Mouse (Mus musculus): Measurements from ENCODE around the gene Jak3. TPM values are rescaled to one million over a fixed set of nuclear protein-coding genes. Genes with fewer than 3 reads are reported as not detected.

Jak3 gene
- polyA plus RNA-seq, 1 experiment from 2014 or later: 11.5 TPM

DNA sequence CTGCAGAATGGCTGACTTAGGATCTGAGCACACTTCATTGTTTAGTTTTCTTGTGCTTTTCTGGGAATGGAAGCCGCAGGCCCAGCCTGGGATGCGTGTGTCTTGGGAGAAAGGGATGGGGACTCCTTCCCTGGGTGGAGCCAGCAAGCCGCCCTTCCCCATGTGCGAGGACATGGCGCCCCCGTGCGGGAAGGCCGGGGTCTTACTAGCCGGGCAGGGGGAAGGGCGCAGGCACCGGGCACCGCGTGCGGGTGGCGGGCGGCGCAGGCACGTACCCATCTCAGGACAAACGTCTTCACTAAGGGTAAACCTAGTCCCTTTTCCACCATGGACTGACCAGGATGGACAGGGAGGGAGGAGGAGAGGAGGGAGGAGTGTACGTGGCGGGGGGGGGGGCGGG is 42.9 kb upstream of the Jak3 start:
- Histone ChIP-seq H3K9me3 (ENCODE audit: control insufficient read depth, low read length) (peaks cover 5% of the 10 kb centered on the region; the same call in 1 of the 2 replicates), H3K4me1 (ENCODE audit: control insufficient read depth, insufficient read depth, low read length) (peaks cover 27% of the 10 kb centered on the region), H3K36me3 (ENCODE audit: control insufficient read depth, insufficient read depth, low read length) (no peaks in the 10 kb centered on the region), H3K27ac (ENCODE audit: low read length) (no peak overlapping the region), H3K4me3 (ENCODE audit: low read length) (no peak overlapping the region), H3K27me3 (replicated peaks; ENCODE audit: control insufficient read depth, insufficient read depth, low read length) (peaks cover 11% of the 10 kb centered on the region), H3K4me2 (ENCODE audit: low read depth, low read length) (0 out of 2 replicates have a peak overlapping the region, but pooled peaks have one; percentile 9), H3K9ac (ENCODE audit: low read depth, low read length) (no peak overlapping the region)
- no peak for ATAC-seq
- 14% methylated on average over 18 of the region's 22 CpGs for WGBS

DNA sequence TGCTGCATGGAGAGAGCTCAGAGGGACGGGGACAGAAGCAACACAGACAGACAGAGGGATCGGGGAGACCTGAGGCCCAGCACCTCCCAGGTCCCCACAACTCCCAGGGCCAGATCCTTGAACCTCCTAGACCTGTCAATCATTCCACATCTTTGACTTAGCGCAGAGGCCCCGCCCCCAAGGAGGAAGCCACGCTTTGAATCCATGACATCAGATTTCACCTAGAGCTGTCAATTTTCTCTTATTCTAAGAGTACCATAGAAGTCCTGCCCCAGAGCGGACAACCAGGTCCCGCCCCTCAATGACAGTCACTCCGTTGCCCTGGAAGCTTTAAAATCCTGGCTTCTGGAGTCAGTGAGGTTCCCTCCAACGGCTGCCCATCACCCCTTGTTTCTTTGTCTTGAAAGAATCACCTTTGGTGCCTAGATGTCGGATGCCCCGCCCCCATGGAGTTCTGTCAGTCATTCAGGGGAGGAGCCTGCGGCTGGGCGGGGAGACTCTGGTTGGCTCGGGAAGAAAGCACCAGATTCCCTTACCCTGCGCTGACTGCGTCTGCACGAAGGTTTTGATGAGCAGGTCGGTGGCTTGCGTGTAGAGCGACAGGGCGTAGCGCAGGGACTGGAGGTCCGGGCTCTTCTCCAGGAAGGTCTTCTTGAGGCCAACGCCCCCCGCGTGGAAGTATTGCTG is 42.0 kb upstream of the Jak3 start:
- Histone ChIP-seq H3K9me3 (ENCODE audit: control insufficient read depth, low read length) (peaks cover 5% of the 10 kb centered on the region; the same call in 1 of the 2 replicates), H3K4me3 (ENCODE audit: low read length) (peak overlapping the region; percentile 11), H3K4me2 (ENCODE audit: low read depth, low read length) (peak overlapping the region; percentile 47), H3K9ac (ENCODE audit: low read depth, low read length) (0 out of 2 replicates have a peak overlapping the region, but pooled peaks have one; percentile 19), H3K27me3 (replicated peaks; ENCODE audit: control insufficient read depth, insufficient read depth, low read length) (peaks cover 11% of the 10 kb centered on the region), H3K4me1 (ENCODE audit: control insufficient read depth, insufficient read depth, low read length) (peaks cover 19% of the 10 kb centered on the region), H3K36me3 (ENCODE audit: control insufficient read depth, insufficient read depth, low read length) (no peaks in the 10 kb centered on the region), H3K27ac (ENCODE audit: low read length) (no peak overlapping the region)
- ATAC-seq: peak; percentile 62
- WGBS: 3% methylated on average over 26 of the region's 26 CpGs

DNA sequence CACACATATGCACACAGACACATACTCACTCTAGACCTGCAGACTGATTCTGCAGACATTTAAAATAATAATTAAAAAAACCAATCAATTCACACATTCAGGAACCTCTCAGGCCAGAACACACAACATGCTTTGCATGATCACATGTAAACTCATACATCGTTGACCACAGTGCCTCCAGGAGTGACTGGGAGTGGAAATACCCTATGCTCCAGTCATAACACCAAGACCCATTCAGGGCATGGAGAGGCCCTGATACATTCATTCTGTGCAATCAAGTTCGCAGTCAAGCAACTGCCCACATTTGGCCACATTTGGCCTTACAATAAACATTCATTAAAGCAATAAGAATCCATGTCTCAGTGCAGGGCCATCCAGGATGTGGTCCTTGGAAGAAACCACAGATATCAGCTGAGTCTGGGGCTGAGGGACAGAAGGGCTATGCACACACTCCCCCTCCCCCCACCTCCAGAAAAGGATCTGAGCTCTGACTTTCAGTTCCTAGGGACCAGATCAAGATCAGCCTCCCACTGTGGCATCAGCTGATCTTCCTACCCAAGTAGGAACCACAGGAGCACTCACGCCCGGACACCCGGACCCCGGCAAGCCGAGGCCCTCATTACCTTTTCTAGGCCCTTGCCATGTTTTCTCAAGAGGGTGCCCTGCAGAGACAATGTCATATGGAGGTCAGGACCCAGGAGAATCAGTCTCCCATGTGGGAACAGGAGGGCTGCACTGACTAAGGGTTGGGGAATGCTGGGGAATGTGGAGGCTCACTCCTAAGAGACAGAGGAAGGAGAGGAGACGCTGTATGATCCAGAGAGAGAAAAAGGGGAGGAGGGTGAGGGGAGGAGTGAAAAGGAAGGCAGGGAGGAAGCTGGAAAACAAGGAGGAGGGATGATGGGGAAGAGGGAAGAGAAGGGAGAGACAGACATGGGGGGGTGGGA is 38.7 kb upstream of the Jak3 start:
- Histone ChIP-seq H3K4me1 (ENCODE audit: control insufficient read depth, insufficient read depth, low read length) (peaks cover 12% of the 10 kb centered on the region; the same call in 1 of the 2 replicates), H3K9ac (ENCODE audit: low read depth, low read length) (no peak overlapping the region), H3K9me3 (ENCODE audit: control insufficient read depth, low read length) (peaks cover 5% of the 10 kb centered on the region; the same call in 1 of the 2 replicates), H3K4me3 (ENCODE audit: low read length) (no peak overlapping the region), H3K27ac (ENCODE audit: low read length) (no peak overlapping the region), H3K27me3 (replicated peaks; ENCODE audit: control insufficient read depth, insufficient read depth, low read length) (peaks cover 5% of the 10 kb centered on the region), H3K36me3 (ENCODE audit: control insufficient read depth, insufficient read depth, low read length) (no peaks in the 10 kb centered on the region), H3K4me2 (ENCODE audit: low read depth, low read length) (no peak overlapping the region)
- no peak for ATAC-seq
- 69% methylated on average over 8 of the region's 8 CpGs for WGBS

DNA sequence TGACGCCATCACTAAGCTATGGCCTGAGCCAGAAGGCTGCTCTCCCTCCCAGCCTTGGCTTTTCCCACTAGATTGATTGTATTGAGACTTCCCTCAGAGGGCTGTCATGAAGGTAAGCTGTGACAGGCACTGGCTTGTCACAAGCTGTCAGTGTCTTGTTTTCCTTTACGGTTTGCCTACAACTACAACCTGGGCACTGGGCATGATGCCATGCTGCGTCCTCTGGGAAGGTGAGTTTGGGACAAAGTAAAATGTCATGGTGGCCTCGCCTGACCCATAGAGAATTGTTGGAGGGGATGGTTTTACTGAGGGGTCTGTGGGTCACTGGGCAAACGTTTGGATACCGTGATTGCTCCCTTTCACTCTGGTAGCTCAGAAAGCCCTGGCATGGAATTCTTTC is 37.8 kb upstream of the Jak3 start:
- no peak for ATAC-seq
- peaks cover 5% of the 10 kb centered on the region for H3K27me3 ChIP-seq (replicated peaks; ENCODE audit: control insufficient read depth, insufficient read depth, low read length)
- no peak overlapping the region for H3K4me2 ChIP-seq (ENCODE audit: low read depth, low read length)
- no peaks in the 10 kb centered on the region for H3K9me3 ChIP-seq (ENCODE audit: control insufficient read depth, low read length)
- 72% methylated on average over 6 of the region's 6 CpGs for WGBS
- no peak overlapping the region for H3K9ac ChIP-seq (ENCODE audit: low read depth, low read length)
- no peak overlapping the region for H3K27ac ChIP-seq (ENCODE audit: low read length)
- H3K4me3 ChIP-seq (ENCODE audit: low read length): no peak overlapping the region
- H3K4me1 ChIP-seq (ENCODE audit: control insufficient read depth, insufficient read depth, low read length): peaks cover 12% of the 10 kb centered on the region; the same call in 1 of the 2 replicates
- no peaks in the 10 kb centered on the region for H3K36me3 ChIP-seq (ENCODE audit: control insufficient read depth, insufficient read depth, low read length)

DNA sequence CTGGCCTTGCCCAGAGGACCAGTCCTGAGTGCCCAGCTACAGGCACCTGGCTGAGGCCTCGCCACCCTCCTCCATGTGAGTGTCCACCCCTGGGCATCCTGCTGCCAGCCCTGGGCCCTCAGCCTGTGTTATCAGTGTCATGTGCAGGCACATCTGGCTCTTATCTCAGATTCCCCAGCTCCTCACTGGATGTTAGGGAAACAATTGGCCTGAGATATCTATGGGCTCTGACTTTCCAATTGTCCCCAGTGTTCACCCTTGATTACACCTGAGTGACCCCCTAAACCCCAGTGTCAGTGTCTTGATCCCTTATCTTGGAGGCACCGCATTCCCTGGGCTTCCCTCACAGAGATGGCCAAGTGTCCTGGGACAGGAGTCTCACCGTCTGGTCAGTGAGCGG is 36.8 kb upstream of the Jak3 start:
- Histone ChIP-seq H3K9ac (ENCODE audit: low read depth, low read length) (no peak overlapping the region), H3K4me1 (ENCODE audit: control insufficient read depth, insufficient read depth, low read length) (peaks cover 5% of the 10 kb centered on the region; the same call in 1 of the 2 replicates), H3K4me3 (ENCODE audit: low read length) (no peak overlapping the region), H3K27ac (ENCODE audit: low read length) (no peak overlapping the region), H3K4me2 (ENCODE audit: low read depth, low read length) (no peak overlapping the region), H3K36me3 (ENCODE audit: control insufficient read depth, insufficient read depth, low read length) (no peaks in the 10 kb centered on the region), H3K27me3 (replicated peaks; ENCODE audit: control insufficient read depth, insufficient read depth, low read length) (peaks cover 5% of the 10 kb centered on the region; the same call in 1 of the 2 replicates), H3K9me3 (ENCODE audit: control insufficient read depth, low read length) (no peaks in the 10 kb centered on the region)
- ATAC-seq: no peak
- WGBS: 86% methylated on average over 4 of the region's 4 CpGs

DNA sequence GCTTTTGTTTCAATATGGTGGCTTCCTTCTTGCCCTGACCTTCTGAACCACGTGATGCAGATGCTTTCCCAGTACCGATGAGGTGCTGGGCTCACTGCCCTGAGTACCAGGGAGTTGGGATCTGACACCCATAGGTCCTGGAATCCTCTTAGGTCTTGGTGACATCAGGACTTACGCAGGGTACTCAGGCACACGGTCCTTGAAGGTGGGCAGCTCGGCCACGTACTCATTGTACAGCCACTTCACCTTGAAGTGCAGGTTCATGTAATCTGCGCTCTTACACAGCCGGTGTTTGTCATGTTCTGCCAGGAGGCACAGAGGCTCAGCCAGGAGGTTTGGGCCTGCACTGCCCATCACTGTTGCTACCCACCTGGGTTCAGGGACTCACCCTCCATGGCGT is 30.6 kb upstream of the Jak3 start:
- 82% methylated on average over 9 of the region's 9 CpGs for WGBS
- Histone ChIP-seq H3K27me3 (replicated peaks; ENCODE audit: control insufficient read depth, insufficient read depth, low read length) (no peaks in the 10 kb centered on the region), H3K36me3 (ENCODE audit: control insufficient read depth, insufficient read depth, low read length) (no peaks in the 10 kb centered on the region), H3K9ac (ENCODE audit: low read depth, low read length) (no peak overlapping the region), H3K9me3 (ENCODE audit: control insufficient read depth, low read length) (no peaks in the 10 kb centered on the region), H3K4me1 (ENCODE audit: control insufficient read depth, insufficient read depth, low read length) (no peaks in the 10 kb centered on the region), H3K4me3 (ENCODE audit: low read length) (no peak overlapping the region), H3K4me2 (ENCODE audit: low read depth, low read length) (no peak overlapping the region), H3K27ac (ENCODE audit: low read length) (no peak overlapping the region)
- ATAC-seq: no peak

DNA sequence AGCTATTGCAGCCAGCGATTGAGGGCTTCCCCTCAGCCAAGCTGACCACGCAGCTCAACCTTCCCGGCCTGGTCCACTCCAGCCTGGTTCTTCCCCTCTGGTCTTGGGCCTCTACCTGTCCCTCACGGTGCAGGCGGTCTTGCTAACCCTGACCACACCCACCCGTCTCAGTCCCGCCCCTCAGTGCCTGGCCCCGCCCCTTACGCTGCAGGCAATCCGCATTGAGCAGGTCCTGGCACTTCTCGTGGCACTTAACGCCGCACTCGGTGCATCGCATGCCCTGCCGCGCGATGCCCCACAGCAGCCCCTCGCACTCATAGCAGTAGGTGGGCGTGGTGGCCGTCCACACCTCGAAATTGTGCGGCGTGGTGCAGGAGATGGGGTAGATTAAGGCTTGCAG is 21.5 kb upstream of the Jak3 start:
- peaks cover 32% of the 10 kb centered on the region for H3K27me3 ChIP-seq (replicated peaks; ENCODE audit: control insufficient read depth, insufficient read depth, low read length)
- H3K4me1 ChIP-seq (ENCODE audit: control insufficient read depth, insufficient read depth, low read length): peaks cover 10% of the 10 kb centered on the region
- H3K9me3 ChIP-seq (ENCODE audit: control insufficient read depth, low read length): no peaks in the 10 kb centered on the region
- ATAC-seq: peak; percentile 76
- H3K27ac ChIP-seq (ENCODE audit: low read length): no peak overlapping the region
- WGBS: 1% methylated on average over 24 of the region's 24 CpGs
- H3K36me3 ChIP-seq (ENCODE audit: control insufficient read depth, insufficient read depth, low read length): no peaks in the 10 kb centered on the region
- H3K9ac ChIP-seq (ENCODE audit: low read depth, low read length): no peak overlapping the region
- H3K4me2 ChIP-seq (ENCODE audit: low read depth, low read length): peak overlapping the region; percentile 49
- H3K4me3 ChIP-seq (ENCODE audit: low read length): peak overlapping the region; percentile 26; the same call in 1 of the 2 replicates

DNA sequence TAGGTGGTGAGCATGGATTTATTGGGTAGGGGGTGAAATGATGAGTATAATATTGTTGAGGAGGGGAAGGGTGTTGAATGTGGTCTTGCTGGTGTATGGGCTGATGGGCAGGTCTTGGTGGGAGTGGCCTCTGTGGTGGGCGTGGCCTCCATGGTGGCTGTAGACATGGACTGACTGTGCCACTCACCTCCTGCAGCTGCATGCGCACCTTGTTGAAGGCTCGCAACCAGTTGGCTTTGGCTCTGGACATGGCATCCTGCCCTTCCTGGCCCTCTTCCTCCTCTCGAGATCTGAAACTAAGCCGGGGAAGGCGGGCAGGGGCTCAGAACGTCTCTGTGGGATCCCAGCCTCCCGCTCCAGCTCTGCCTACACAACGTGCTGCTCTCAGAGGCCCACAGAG is 18.3 kb upstream of the Jak3 start:
- H3K9ac ChIP-seq (ENCODE audit: low read depth, low read length): no peak overlapping the region; the same call in 1 of the 2 replicates
- H3K9me3 ChIP-seq (ENCODE audit: control insufficient read depth, low read length): no peaks in the 10 kb centered on the region
- no peak for ATAC-seq
- H3K27me3 ChIP-seq (replicated peaks; ENCODE audit: control insufficient read depth, insufficient read depth, low read length): peaks cover 39% of the 10 kb centered on the region
- no peaks in the 10 kb centered on the region for H3K36me3 ChIP-seq (ENCODE audit: control insufficient read depth, insufficient read depth, low read length)
- 34% methylated on average over 9 of the region's 9 CpGs for WGBS
- no peak overlapping the region for H3K4me2 ChIP-seq (ENCODE audit: low read depth, low read length)
- no peak overlapping the region for H3K4me3 ChIP-seq (ENCODE audit: low read length)
- peaks cover 12% of the 10 kb centered on the region for H3K4me1 ChIP-seq (ENCODE audit: control insufficient read depth, insufficient read depth, low read length)
- no peak overlapping the region for H3K27ac ChIP-seq (ENCODE audit: low read length)

DNA sequence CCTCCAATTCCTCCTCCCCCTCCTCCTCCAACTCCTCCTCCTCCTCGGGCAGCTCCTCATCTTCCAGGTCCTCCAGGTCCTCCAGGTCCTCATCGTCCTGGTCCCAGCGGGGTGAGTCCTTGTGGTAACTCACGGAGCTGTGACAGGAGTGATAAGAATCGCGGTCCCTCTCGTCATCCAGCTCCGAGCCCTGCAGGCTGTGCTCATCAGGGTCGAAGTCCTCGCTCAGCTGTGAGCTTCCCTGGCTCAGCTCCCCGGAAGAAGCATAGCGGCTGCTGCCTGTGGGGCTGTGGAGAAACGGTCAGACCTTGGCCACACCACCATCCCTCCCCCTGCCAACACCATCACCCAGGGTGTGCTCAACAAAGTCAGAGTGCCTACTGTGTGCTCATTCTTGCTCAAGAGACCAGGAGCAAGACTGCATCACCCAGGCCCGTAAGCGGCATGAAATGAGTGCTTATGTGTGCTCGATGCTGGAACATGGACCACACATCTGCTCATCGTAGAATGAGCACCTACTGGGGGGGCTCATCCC is 17.5 kb upstream of the Jak3 start:
- peak; percentile 43 for ATAC-seq
- 24% methylated on average over 17 of the region's 17 CpGs for WGBS
- H3K27ac ChIP-seq (ENCODE audit: low read length): no peak overlapping the region
- 0 out of 2 replicates have a peak overlapping the region, but pooled peaks have one; percentile 17 for H3K4me2 ChIP-seq (ENCODE audit: low read depth, low read length)
- no peaks in the 10 kb centered on the region for H3K36me3 ChIP-seq (ENCODE audit: control insufficient read depth, insufficient read depth, low read length)
- peaks cover 39% of the 10 kb centered on the region for H3K27me3 ChIP-seq (replicated peaks; ENCODE audit: control insufficient read depth, insufficient read depth, low read length)
- H3K4me3 ChIP-seq (ENCODE audit: low read length): no peak overlapping the region
- no peak overlapping the region for H3K9ac ChIP-seq (ENCODE audit: low read depth, low read length)
- no peaks in the 10 kb centered on the region for H3K9me3 ChIP-seq (ENCODE audit: control insufficient read depth, low read length)
- H3K4me1 ChIP-seq (ENCODE audit: control insufficient read depth, insufficient read depth, low read length): peaks cover 12% of the 10 kb centered on the region
